In genomic region chr16:39052971-39053370, GRCm38 (mm10) we compare ENCODE assay signal across 8 mouse cellular contexts.
A peak's percentile ranks its signal among the peaks of the same experiment; 100 is the strongest.
DNase-seq lines count a peak whose midpoint lies in the region; ATAC-seq and TF ChIP-seq lines count a peak whose summit lies in the region.

No protein-coding gene starts in this region.

- no peaks in the 10 kb centered on the region for H3K36me3 ChIP-seq in hindbrain, embryonic 10.5 days
- H3K36me3 ChIP-seq in hindbrain, embryonic 13.5 days: no peaks in the 10 kb centered on the region
- H3K36me3 ChIP-seq in heart, postnatal 0 days (replicated peaks; ENCODE audit: control insufficient read depth, insufficient read depth, low read length): no peaks in the 10 kb centered on the region

- no peak overlapping the region for H3K4me3 ChIP-seq in hindbrain, embryonic 10.5 days
- no peak overlapping the region for H3K4me3 ChIP-seq in hindbrain, embryonic 13.5 days
- no peak overlapping the region for H3K4me3 ChIP-seq in cortical plate, adult 2 months (ENCODE audit: insufficient read depth, low read length)
- H3K4me3 ChIP-seq in heart, postnatal 0 days (ENCODE audit: low read depth, low read length): no peak overlapping the region

- TF ChIP-seq POLR2A in cortical plate, adult 2 months (IDR thresholded peaks at IDR 0.05; ENCODE audit: extremely low read depth, insufficient read depth, low read length): no peak

- no peak for TF ChIP-seq EP300 in heart, postnatal 0 days (IDR thresholded peaks at IDR 0.05; ENCODE audit: low read depth)

- peak; percentile 79 for DNase-seq in hindbrain, embryonic 10.5 days (ENCODE audit: low spot score)
- peak; percentile 61 to 85 for DNase-seq in adrenal gland, adult (ENCODE audit: inconsistent age in 2 of 2, low spot score in 1 of 2)
- peak; percentile 65 for DNase-seq in heart, postnatal 0 days (ENCODE audit: low spot score)
- DNase-seq in layer of hippocampus, postnatal 36 days: peak; percentile 74 to 81
- peak; percentile 80 for DNase-seq in mesoderm, embryonic 11.5 days (ENCODE audit: low read depth, low spot score)
- DNase-seq in thymus, postnatal 14 days: peak; percentile 25

- no peaks in the 10 kb centered on the region for H3K9me3 ChIP-seq in hindbrain, embryonic 10.5 days
- no peaks in the 10 kb centered on the region for H3K9me3 ChIP-seq in hindbrain, embryonic 13.5 days
- H3K9me3 ChIP-seq in heart, postnatal 0 days (replicated peaks; ENCODE audit: control insufficient read depth, low read length): no peaks in the 10 kb centered on the region

- peaks cover 10% of the 10 kb centered on the region; the same call in 1 of the 2 replicates for H3K27me3 ChIP-seq in hindbrain, embryonic 10.5 days (ENCODE audit: insufficient read depth, poor library complexity, severe bottlenecking)
- H3K27me3 ChIP-seq in hindbrain, embryonic 13.5 days: peaks cover 4% of the 10 kb centered on the region; the same call in 1 of the 2 replicates
- no peaks in the 10 kb centered on the region for H3K27me3 ChIP-seq in heart, postnatal 0 days (ENCODE audit: control insufficient read depth, insufficient read depth, low read length)

- H3K4me1 ChIP-seq in hindbrain, embryonic 10.5 days (replicated peaks): no peaks in the 10 kb centered on the region
- H3K4me1 ChIP-seq in hindbrain, embryonic 13.5 days (replicated peaks): no peaks in the 10 kb centered on the region
- H3K4me1 ChIP-seq in cortical plate, adult 2 months (ENCODE audit: control insufficient read depth, insufficient read depth, low read length): no peaks in the 10 kb centered on the region
- H3K4me1 ChIP-seq in heart, postnatal 0 days (ENCODE audit: control insufficient read depth, insufficient read depth): peaks cover 3% of the 10 kb centered on the region; the same call in 1 of the 2 replicates

- peak; percentile 93 for TF ChIP-seq CTCF in cortical plate, adult 2 months (IDR thresholded peaks at IDR 0.05; ENCODE audit: extremely low read depth, insufficient read depth, low read length)
- peak; percentile 81 for TF ChIP-seq CTCF in heart, postnatal 0 days (IDR thresholded peaks at IDR 0.05; ENCODE audit: low read depth)

- ATAC-seq in hindbrain, embryonic 13.5 days (ENCODE audit: low FRiP score): no peak
- no peak; the same call in 1 of the 2 replicates for ATAC-seq in heart, postnatal 0 days (ENCODE audit: insufficient read depth, low read depth)

- H3K4me2 ChIP-seq in hindbrain, embryonic 13.5 days: no peak overlapping the region
- no peak overlapping the region for H3K4me2 ChIP-seq in heart, postnatal 0 days (ENCODE audit: low read depth, low read length)

- no peak overlapping the region for H3K27ac ChIP-seq in hindbrain, embryonic 10.5 days
- H3K27ac ChIP-seq in hindbrain, embryonic 13.5 days: no peak overlapping the region
- H3K27ac ChIP-seq in cortical plate, adult 2 months (ENCODE audit: insufficient read depth, low read length): no peak overlapping the region
- no peak overlapping the region for H3K27ac ChIP-seq in heart, postnatal 0 days (ENCODE audit: low read depth)

- WGBS in hindbrain, embryonic 10.5 days: 0% methylated on average over 2 of the region's 2 CpGs
- 1% methylated on average over 2 of the region's 2 CpGs for whole genome bisulfite sequencing in hindbrain, embryonic 13.5 days
- 0% methylated on average over 2 of the region's 2 CpGs for WGBS in heart, postnatal 0 days

- no peak overlapping the region for H3K9ac ChIP-seq in hindbrain, embryonic 13.5 days
- H3K9ac ChIP-seq in heart, postnatal 0 days (replicated peaks; ENCODE audit: low read depth, low read length): no peak overlapping the region

Comparison
In these comparisons a context has a peak if more than half of its experiments do, and no peak if none do; other contexts are left out.
1. DNase-seq: peak in every context shown above with its lines; median percentile 80 in mesoderm, embryonic 11.5 days; 79 in hindbrain, embryonic 10.5 days; 78 in layer of hippocampus, postnatal 36 days; 73 in adrenal gland, adult; 65 in heart, postnatal 0 days; 25 in thymus, postnatal 14 days.